Mouse (Mus musculus) bone marrow macrophage, adult 2 months (primary cell): ENCODE data around the gene Stpg4.

Experiments used
- CTCF ChIP-seq: IDR thresholded peaks from 2 replicates; pipeline ENCODE4 v1.5.1; 2012; ENCODE audit warnings: low read depth, mild to moderate bottlenecking, low read length, moderate library complexity
- POLR2A ChIP-seq: IDR thresholded peaks from 2 replicates; pipeline ENCODE4 v1.6.1; 2012; ENCODE audit warnings: mild to moderate bottlenecking, low read depth, low read length, borderline replicate concordance

GRCm38 (mm10) chr17:87470797-87471196, 43.3 kb upstream of the Stpg4 start:
- TF ChIP-seq CTCF, result no peak
- no peak for TF ChIP-seq POLR2A
